Mouse (Mus musculus) right cerebral cortex, postnatal 4 days (tissue): Measurements from ENCODE around the gene Pot1b.

ENCODE experiments used
- DNase-seq: peaks from one replicate; pipeline ENCODE4 v3.0.0-alpha.2; 2022

Gene Pot1b

DNA sequence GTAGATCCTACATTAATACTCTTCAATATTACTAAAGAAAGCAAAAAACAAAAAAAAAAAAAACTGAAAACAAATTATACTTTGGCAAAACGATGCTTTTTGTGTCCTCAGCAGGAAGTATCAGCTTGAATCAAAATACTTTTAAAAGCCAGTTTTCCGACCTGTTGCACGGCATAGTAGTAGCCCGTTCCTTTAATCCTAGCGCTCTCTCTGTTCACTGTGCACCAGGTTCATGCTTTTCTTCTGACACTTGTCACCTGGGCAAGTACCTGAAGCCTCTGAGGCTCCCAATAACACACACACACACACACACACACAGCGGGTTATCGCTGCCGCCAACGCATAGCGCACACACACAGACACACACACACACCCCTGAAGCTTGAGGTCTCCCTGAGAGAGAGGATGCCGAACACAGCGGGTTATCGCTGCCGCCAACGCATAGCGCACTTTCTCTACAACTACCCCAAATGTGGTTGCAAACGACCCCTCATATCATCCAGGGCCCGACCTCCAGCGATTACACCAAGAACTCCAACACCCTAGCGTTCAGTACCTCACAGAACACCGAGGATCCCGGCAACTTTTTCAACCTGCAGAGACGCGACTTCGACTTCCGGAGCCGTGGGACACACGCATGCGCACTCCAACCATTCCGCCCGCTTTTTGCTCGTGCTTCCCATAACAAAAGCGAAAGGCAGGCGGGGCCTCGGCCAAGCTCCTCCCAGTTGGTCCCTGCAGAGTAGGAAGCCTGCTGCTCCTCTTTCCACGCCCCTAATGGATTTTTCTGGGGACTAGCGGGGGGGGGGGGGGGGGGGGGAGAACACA, at the start of gene Pot1b:
Gene Pot1b (minus strand): TSS at position 645 of the 828 bp plus-strand sequence.
- peak; percentile 98 for DNase-seq

DNA sequence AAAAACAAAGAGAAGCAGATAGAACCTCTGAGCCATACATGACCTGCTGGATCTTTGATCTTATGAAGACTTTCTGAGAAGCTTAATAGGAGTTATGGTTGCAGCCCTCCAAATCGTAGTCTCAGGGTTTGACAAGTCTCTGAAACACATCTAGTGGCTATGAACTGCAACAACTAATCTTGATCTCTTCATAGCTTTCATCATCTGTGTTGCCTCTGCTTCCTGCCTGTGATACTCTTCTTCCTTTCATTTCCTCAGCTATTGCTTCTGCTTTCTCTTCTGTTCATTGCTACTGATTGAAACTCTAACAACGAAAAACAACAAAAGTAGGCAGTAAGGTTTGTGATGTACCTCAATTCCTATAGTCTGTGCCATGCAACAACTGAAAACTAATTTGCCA, 38.7 kb upstream of the Pot1b start:
- DNase-seq = no peak

DNA sequence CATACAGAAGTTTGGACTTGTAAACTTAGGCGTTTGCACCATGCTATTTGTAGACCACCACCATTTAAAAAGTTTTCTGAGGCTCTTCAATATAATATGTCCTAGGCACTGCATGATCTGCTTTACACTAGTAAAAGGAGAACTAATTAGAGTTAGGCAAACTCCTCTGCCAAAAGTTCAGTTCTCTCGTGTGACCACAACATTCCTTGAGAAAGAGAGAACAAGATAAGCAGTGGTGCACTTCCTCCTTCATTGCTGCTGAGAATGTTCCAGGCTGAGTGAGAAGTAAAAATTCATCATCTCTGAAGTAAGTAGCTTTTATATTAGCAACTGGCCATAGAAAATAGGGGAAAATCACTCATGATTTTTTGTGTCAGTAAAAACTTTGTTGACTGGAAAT, 37.4 kb upstream of the Pot1b start, which contains the start of gene Adgre4:
Gene Adgre4 (plus strand): TSS at position 199 of the 400 bp plus-strand sequence.
- no peak for DNase-seq

DNA sequence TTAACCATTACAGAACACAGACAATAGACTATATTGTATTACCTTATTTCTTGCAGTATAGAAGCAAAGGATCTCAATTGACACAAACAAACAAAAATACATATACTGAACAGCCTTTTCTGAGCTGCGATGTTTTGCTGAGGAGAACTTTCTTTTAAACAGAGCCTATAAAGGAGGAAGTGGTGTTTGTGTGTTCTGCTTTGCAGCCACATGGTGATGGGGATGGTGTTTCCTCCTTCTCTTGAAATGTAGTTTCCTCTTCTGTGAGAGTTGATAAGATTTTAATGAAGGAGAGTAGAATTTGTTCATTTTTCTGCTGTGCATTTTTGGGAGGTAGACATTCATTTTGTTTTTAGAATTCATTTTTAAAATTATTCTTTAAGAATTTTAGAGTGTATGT, 24.2 kb upstream of the Pot1b start:
- DNase-seq = no peak

DNA sequence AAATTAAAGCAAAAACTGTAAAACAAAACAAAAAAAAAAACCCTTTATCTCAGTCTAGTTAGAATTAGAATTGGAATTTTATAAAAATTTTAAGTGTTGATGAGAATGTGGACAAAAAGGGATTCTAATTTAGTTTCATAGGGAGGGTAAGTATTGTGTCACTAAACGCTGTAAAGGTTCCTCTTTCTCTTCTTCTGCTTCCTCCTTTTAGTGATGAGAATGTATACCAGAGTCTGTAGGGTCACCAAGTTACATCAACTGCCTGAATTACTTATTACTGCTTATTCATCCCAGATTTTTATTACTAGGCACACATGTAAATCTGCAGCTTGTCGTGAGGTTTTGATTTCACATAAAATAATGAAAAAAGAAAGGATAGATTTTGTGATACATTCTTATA, 13.8 kb upstream of the Pot1b start:
- no peak for DNase-seq

DNA sequence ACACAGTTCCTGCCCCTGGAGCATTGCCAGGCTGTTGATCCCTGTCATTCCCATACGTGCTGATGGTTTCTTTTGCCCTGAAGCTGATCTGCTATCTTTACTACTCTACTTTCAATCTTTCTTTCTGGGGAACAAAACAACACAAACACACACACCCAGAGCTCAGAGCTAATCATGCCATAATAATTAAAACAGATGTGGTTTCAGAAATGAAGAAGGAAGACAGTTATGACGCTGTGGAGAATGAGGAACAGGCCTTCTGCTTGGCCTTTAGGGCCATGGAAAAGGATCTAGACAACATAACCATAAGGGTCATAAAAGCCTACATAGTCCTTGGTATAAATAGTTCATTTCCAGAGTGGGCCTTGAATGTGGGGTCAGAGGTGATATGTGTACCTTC, 9.8 kb upstream of the Pot1b start:
- DNase-seq = no peak

DNA sequence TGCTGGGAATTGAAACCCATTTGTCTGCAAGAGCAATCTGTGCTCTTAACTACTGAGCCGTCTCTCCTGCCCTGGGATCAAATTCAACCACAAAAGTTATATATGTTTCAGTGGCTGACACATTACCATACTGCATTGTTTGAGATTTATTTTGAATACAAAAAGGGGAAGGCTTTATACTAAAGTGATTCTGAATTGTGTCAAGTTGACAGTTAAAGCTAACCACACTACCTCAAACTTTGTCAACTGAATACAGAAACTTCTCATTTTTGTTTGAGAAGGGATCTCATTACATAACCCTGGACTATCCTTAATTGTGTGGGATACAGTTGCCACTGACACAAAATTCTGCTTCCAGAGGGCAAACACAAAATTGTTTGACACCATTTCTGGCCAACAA, 8.8 kb upstream of the Pot1b start:
- DNase-seq = no peak

DNA sequence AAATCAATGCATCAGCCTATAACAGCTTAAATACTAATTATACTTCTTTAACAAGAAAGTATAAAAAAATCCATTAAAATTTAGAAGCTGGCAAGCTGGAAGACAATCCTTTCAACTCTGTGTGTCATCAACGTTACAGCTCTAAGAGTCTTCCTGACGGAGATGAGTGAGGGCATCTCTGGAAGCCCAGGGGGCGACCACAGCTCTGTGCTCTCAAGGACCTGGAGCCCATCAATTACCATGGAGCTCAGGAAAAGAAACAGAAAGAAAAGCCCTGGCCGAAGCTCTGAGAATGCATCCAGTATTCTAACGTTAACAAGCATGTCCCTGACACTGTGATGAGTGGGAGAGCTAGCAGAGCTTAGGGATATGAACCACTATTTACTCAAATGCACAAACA, 9.6 kb downstream of the Pot1b start:
- no peak for DNase-seq

DNA sequence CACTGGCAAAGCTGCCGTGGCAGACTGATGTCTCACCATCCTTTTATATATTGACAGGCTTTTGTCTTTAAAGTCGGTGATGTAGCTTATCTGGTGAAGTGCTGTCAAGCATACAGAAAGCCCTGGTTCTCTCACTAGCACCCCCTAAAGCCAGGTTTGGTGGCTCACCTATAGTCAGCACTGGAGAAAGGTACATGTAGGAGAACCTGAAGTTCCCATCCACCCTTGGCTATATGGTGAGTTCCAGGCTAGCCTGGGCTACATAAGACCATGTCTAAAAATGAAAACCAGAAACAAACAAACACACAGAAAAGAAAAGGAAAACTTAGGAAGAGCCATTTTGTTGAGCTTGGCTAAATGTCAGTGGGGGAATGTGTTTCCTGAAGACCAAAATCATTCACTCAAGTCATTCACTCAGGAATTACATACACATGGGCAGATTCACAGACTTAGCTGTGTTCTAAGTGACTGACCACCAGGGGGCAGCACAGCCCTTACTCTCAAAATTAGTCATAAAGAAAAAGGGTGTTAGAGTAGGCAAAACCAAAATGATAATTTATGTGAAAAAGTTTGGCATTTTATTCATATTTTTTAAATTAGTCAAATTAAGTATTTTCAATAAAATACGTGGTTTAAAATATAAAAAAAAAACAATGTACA, 10.1 kb downstream of the Pot1b start:
- peak; percentile 91 for DNase-seq

DNA sequence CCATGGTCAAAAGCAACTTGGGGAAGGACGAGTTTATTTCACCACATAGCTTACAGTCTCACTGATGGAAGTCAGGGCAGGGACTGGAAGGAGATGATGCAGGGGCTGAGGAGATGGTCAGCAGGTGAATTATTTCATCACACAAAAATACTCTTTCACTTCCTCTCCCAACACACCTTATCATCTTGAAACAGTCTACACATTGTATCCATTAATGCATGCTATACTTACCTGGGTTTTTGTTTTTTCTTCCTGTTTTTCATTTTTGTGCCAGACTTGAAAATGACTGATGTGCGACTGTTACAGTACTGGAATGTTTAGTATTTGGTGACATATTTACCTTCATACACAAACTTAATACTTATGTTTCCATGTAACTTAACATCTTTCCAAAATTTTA, 13.0 kb downstream of the Pot1b start:
- no peak for DNase-seq

DNA sequence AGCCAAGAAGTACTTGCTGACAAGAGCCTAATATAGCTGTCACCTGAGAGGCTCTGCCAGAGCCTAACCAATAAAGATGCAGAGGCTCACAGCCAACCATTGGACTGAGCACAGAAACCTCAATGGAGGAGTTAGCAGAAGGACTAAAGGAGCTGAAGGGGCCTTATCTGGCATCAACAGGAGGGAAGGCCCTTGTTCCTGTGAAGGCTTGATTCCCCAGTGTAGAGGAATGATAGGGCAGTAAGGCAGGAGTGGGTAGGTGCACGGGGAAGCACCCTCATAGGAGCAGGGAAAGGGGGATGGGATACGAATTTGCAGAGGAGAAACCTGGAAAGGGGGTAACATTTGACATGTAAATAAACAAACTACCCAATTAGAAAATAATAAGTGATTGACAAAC, 51.3 kb downstream of the Pot1b start:
- no peak for DNase-seq

DNA sequence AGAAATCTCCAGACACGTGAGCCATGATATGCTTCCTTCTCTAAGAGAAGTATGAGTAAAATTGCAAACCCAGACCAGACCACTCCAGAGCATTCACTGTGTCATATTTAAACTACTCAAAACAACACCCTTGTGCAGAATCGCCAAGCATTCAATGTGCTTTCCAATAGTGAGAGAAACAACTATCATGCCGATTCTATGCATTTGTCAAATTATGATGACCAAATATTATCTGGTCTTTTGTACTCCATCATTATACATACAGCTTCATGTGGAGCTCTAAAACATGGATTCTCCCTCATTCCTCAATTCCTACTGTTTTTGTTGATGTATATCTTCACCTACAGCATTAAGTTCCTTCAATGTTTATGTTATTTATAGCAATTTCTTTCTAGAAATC, 87.3 kb downstream of the Pot1b start, which contains the start of gene Vmn2r118:
Gene Vmn2r118 (minus strand): TSS at position 101 of the 400 bp plus-strand sequence.
- DNase-seq = no peak
